Mouse (Mus musculus): ENCODE results near the gene Impdh2. TPM values are rescaled to one million over a fixed set of nuclear protein-coding genes. Genes with fewer than 3 reads are reported as not detected.

Gene Impdh2
- total RNA-seq (2023): 100 to 1,000 TPM; 197 to 211 TPM

DNA sequence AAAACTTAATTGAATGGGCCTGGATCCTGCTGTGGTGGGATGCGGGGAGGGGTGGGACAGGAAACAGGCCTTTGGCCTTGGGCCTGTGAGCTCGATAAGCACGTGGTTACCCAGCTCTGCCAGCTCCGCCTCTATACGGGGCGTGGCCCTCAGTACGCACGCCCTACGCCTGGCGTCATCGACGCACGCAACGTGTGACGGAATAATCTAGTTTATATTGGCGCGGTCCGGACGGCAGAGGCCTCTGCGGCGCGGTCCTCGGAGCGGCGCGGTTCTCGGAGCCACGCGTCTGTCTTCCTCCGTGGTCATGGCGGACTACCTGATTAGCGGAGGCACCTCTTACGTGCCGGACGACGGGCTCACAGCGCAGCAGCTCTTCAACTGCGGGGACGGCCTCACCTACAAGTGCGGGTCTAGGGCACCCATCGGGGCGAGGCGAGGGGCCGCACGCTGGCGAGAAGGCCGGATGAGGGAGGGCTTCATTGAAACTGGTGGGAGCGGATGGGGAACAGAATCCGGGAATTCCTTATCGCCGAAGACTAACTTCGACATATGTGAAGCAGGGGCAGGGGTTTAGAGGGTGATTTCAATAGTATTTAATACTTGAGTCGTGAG, at the start of gene Impdh2:
Gene Impdh2 (plus strand): TSS at position 60 of the 615 bp plus-strand sequence.

DNA sequence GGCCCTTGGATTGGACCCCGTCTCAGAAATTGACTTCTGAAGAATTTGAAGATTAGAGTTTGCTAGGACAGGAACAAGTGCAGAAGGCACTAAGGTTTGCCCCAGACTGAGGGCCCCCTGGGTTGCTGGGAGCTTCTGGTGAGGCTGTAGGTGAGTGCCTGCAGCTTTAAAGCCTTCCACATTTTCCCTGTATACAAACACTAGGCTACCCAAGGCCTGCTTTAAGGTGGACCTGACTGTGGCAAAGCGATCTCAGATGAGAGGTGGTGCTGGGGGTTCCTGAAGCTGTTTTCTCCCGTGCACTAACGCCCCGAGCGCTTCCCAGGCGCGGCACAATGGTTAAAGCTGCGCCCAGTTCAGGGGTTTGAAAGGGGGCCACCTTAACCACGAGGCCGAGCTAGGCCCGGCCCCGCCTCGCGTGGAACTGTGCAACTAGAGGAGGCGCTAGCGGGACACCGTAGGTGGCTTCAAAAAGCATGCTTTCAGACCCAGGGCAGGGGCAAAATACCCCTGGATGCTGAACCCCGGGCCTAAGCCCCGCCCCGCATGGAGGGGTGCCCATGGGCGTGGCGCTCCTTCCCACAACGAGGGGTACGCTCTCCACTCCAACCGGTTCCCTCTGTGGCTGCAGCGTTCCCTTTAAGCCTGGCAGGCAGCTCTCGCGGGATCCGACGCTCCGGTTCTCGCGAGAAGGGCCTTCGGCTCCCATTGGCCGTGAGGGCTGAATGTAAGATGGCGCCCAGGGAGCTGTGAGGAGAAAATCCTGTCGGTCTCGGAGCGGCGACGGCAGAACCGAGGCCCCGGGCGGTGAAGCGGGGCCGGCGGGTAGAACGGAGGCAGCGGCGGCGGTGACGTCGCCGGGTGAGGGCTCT, 43.5 kb upstream of the Impdh2 start, which contains the start of gene Qrich1:
Gene Qrich1 (plus strand): TSS at position 427 of the 872 bp plus-strand sequence.

DNA sequence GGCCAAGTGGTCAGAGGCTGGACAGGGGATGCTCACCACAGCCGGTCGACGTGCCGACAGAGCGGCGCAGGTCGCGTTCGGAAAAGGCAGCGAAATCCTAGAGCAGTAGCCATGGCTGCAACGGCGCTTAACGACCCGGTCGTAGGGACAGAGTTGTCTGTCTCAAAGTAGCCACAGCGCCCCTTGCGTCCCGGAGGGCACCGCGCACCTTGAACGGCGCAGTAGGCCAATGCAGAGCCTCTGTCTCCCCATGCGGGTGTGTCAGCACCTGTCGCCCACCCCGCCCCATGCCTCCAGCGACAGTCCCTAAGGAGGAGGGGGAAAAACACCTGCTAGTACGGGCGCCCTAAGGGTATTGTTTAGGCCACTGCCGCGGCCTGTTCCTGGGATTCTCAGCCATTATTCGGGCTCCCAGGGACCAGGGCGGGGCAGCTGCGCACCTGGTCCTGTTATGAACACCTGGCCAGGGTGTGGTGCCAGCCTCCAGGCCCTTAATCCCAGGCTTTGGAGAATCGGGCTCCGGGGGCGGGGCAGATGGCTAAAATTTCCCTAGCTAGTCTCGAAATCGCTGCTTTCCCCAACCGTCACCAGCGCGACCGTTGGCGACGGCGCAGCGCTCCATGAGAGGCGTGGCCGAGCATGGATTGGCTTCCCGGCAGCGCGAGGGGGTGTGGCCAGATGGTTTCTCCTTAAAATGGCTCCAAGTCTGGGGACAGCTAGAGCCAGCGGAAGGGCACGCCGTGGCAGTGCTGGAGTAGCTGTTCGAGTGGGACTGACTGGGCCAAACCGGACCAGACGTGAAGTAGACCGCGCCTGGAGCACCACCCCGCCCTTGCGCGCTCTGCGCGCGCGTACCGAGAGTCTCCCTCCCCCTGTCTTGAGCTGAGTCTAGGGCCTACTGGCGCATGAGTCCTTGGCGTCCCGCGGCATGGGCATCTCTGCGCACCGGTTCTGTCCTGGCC, 7.0 kb downstream of the Impdh2 start, which contains the start of gene Ndufaf3:
Gene Ndufaf3 (minus strand): TSS at position 620 of the 962 bp plus-strand sequence.

DNA sequence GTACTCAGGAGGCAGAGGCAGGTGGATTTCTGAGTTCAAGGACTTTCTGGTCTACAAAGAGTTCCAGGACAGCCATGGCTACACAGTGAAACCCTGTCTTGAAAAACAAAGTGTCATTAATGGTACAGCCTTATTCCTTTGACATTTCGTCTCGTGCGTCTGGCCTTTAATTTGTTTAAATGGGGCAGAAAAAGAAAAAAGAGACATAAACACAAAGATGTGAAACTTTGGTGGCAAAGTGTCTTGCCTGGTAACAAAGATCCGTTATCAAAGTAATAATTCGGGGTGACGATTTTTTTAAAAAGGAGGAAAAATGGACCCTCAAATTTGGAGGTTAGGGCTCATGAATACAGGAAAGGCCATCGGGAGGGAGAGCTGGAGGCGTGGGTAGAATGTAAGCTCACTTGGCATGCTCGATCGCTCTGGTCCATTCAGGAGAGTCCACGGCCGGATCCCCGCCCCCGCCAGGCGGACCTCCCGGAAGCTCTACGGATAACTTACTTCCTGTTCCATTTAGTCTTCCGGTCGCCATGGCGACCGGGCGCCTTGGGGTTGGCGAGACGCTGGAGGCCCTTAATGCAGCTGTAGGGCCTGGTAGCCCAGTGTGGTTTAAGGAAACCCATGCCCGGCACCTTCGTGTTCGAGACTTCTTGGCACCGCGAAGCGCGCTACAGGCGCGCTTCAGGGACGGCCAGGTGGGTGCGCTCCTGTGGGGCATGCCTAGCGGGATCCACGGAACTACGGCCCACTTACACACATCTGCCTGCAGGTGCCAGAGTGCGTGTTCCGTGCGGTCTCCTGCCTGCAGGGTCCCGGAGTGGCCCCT, 9.5 kb downstream of the Impdh2 start, which contains the start of gene Dalrd3:
Gene Dalrd3 (plus strand): TSS at position 506 of the 826 bp plus-strand sequence.

DNA sequence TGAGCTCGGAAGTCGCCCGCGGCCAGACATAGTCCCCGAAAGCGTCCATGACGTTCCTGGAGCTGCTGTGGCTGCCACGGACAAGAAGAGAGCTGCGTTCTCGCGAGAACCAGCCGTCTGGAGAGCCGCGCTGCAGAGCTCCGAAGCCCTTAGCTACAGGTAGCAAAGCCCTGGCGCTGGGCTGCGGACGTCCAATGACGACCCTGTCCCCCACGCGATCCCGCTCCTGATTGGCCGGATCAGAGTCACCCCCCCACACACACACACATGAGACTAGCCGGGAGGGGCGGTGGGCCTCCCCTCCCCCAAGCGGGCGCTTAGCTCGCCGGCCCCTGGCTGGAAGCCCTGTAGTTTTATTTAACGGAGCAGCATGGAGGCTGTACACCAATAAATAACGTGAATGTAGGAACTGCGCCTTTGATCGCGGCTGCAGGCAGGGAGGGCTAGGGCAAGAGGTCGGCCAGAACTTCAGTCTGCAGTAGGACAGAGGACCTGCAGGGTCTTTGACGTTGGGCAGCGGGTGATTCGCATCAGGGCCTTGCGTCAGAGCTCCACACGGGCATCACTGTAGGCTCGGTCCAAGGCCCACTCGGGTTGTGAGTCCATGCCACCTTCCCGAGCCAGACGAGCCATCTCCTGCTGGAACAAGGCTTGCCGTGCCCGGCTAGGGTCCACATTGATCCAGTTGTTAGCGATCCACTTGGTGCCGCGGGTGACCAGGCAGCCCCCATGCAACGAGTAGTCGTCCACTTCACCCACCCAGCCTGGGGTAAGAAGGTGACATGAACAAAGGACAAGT, 18.7 kb downstream of the Impdh2 start, which contains the start of gene Wdr6:
Gene Wdr6 (minus strand): TSS at position 195 of the 799 bp plus-strand sequence.

DNA sequence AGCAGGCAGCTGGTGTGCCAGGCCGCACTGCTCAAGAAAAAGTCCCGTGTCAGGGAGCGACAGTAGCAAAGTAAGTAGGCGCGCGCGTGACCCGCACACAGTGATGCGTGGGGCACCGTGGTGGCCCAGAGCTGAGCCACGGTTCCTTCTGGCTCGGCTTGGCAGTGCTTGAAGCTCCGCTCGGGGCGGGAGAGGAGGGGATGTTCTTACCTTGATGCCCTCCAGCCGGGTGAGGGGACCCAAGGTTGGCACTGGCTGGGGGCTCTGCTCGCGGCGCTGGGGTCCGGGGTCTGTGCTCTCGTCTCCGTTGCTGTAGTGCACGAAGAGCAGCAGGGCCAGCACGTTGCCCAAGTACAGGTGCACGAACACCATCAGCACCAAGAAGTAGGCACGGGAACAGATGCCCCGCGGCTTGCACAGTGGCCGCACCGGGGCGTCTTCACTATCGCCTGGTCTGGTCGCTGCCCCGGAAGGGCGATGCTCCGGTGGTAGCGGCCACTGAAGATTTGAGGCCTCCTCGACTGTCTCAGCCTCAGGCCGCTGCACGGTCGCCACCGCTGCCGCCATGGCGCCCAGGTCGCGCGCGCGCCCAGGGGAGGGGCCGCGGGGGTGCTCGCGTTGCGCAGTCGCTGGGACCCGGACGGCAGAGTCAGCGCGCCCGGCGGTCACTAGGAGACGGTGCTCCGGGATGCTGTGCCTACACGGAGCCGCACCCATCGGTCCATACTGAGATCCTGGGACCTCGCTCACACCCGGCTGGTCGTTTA, 37.1 kb downstream of the Impdh2 start, which contains the start of gene P4htm:
Gene P4htm (minus strand): TSS at position 670 of the 767 bp plus-strand sequence.

Other genes starting within 250 kb of the Impdh2 start
- 100 to 1,000 TPM; 346 to 355 TPM for gene Gpx1, start 221.4 kb upstream of the Impdh2 start, total RNA-seq (2023)
- gene Usp4, start 212.4 kb upstream of the Impdh2 start, total RNA-seq (2023): 100 to 1,000 TPM; 185 to 198 TPM
- gene 1700102P08Rik, start 167.5 kb upstream of the Impdh2 start, total RNA-seq (2023): 1 to 10 TPM; 5.7 to 7.3 TPM
- not detected for gene Ccdc36, start 131.8 kb upstream of the Impdh2 start, total RNA-seq (2023)
- not detected for gene BC048562, start 123.8 kb upstream of the Impdh2 start, total RNA-seq (2023)
- 10 to 100 TPM; 32.1 to 38.4 TPM for gene Ccdc71, start 99.8 kb upstream of the Impdh2 start, total RNA-seq (2023)
- 1 to 10 TPM; 1.8 to 4.3 TPM for gene Klhdc8b, start 98.7 kb upstream of the Impdh2 start, total RNA-seq (2023)
- under 1 TPM; 0.75 to 0.89 TPM for gene Lamb2, start 80.5 kb upstream of the Impdh2 start, total RNA-seq (2023)
- 100 to 1,000 TPM; 278 to 324 TPM for gene Usp19, start 69.7 kb upstream of the Impdh2 start, total RNA-seq (2023)
- gene Qars, start 52.6 kb upstream of the Impdh2 start, total RNA-seq (2023): 100 to 1,000 TPM; 215 TPM
- gene Qrich1, start 43.5 kb upstream of the Impdh2 start, total RNA-seq (2023): 100 to 1,000 TPM; 219 to 230 TPM
- 10 to 100 TPM; 31.6 to 37.6 TPM for gene Ndufaf3, start 7.1 kb downstream of the Impdh2 start, total RNA-seq (2023)
- 100 to 1,000 TPM in 1 of 2 experiments, 10 to 100 TPM in 1; 93.3 to 117 TPM for gene Dalrd3, start 9.6 kb downstream of the Impdh2 start, total RNA-seq (2023)
- gene Wdr6, start 18.5 kb downstream of the Impdh2 start, total RNA-seq (2023): 10 to 100 TPM; 42.2 to 42.9 TPM
- gene P4htm, start 37.4 kb downstream of the Impdh2 start, total RNA-seq (2023): 1 to 10 TPM; 3.0 to 6.8 TPM
- gene Arih2, start 89.1 kb downstream of the Impdh2 start, total RNA-seq (2023): 100 to 1,000 TPM; 135 to 144 TPM
- gene Slc25a20, start 101.8 kb downstream of the Impdh2 start, total RNA-seq (2023): 10 to 100 TPM; 17.3 to 20.1 TPM
- gene Prkar2a, start 129.0 kb downstream of the Impdh2 start, total RNA-seq (2023): 10 to 100 TPM; 12.1 to 12.7 TPM
- 10 to 100 TPM; 80.3 to 81.0 TPM for gene Ip6k2, start 223.5 kb downstream of the Impdh2 start, total RNA-seq (2023)
- gene Nckipsd, start 248.1 kb downstream of the Impdh2 start, total RNA-seq (2023): 10 to 100 TPM; 18.1 to 25.1 TPM